Mouse (Mus musculus) limb, embryonic 15.5 days (tissue): ENCODE data around the gene Olfr23. TPM values are rescaled to one million over a fixed set of nuclear protein-coding genes. Genes with fewer than 3 reads are reported as not detected.
"Not testable (repeated sequence)": the region's sequence is repeated elsewhere in the genome, so short reads cannot be mapped to it uniquely, and the experiment has no call there.

Experiments used
- ATAC-seq: fragments of 200-750 bp; cut with Nextera tagmentation; 2 replicates; pipeline ENCODE4 v1.8.0; 2017; ENCODE audit warnings: low read depth, moderate TSS enrichment; ENCODE audit not compliant: insufficient number of reproducible peaks, low FRiP score, low TSS enrichment
- H3K27ac ChIP-seq: fragments of 300-500 bp; sonication (generic); 2 replicates; pipeline ENCODE4 v1.5.1; 2015; ENCODE audit warnings: moderate library complexity, mild to moderate bottlenecking, inconsistent platforms
- H3K27me3 ChIP-seq: fragments of 300-500 bp; sonication (generic); 2 replicates; pipeline ENCODE4 v1.6.1; 2015; ENCODE audit warnings: inconsistent platforms
- H3K36me3 ChIP-seq: fragments of 300-500 bp; sonication (generic); 2 replicates; pipeline ENCODE4 v1.6.1; 2015; ENCODE audit warnings: inconsistent platforms
- H3K4me1 ChIP-seq: fragments of 300-500 bp; sonication (generic); 2 replicates; pipeline ENCODE4 v1.6.1; 2015; ENCODE audit warnings: inconsistent platforms
- H3K4me2 ChIP-seq: fragments of 300-500 bp; sonication (generic); 2 replicates; pipeline ENCODE4 v1.6.1; 2015; ENCODE audit warnings: mild to moderate bottlenecking, inconsistent platforms
- H3K4me3 ChIP-seq: fragments of 300-500 bp; sonication (generic); 2 replicates; pipeline ENCODE4 v1.5.1; 2015; ENCODE audit warnings: mild to moderate bottlenecking, inconsistent platforms
- H3K9ac ChIP-seq: fragments of 300-500 bp; sonication (generic); 2 replicates; pipeline ENCODE4 v1.6.1; 2015; ENCODE audit warnings: inconsistent platforms
- H3K9me3 ChIP-seq: fragments of 300-500 bp; sonication (generic); 2 replicates; pipeline ENCODE4 v1.6.1; 2016; ENCODE audit warnings: inconsistent platforms
- WGBS: fragments of 180-500 bp; shearing (Covaris S2); methylation state at CpG from one replicate; pipeline ENCODE4 v1.1.7; 2015; 5-methylcytosine and 5-hydroxymethylcytosine counted together
- polyA plus RNA-seq: library from polyadenylated mRNA; unstranded; fragments of >200 nt; fragmentation: Nextera tagmentation; extraction: Ambion mirVana; gene quantifications from 2 replicates; pipeline ENCODE4 v1.2.1, GENCODE M21; 2015

The Olfr23 gene
- polyA plus RNA-seq: not detected in 2 replicates

- H3K4me1 ChIP-seq: no peaks in the 10 kb centered on the region
- H3K27ac ChIP-seq: no peak within 1 kb of the TSS
- H3K27me3 ChIP-seq: no peaks in the 10 kb centered on the region
- ATAC-seq: no peak
- H3K4me3 ChIP-seq: no peak within 1 kb of the TSS
- no peaks in the 10 kb centered on the region for H3K36me3 ChIP-seq
- no peaks in the 10 kb centered on the region for H3K9me3 ChIP-seq
- no peak within 1 kb of the TSS for H3K9ac ChIP-seq
- no peak within 1 kb of the TSS for H3K4me2 ChIP-seq
Observed at GRCm38 (mm10) chr11:73936377-73936776, at the start of gene Olfr23. Gene Olfr23 (plus strand): TSS chr11:73936677.

- Histone ChIP-seq H3K36me3 (no peaks in the 10 kb centered on the region), H3K27ac (no peak within 1 kb of the TSS), H3K9me3 (no peaks in the 10 kb centered on the region), H3K4me3 (no peak within 1 kb of the TSS), H3K27me3 (no peaks in the 10 kb centered on the region), H3K4me2 (no peak within 1 kb of the TSS), H3K9ac (no peak within 1 kb of the TSS), H3K4me1 (no peaks in the 10 kb centered on the region)
- ATAC-seq: no peak
- WGBS: 93% methylated on average over 1 of the region's 1 CpGs
Observed at GRCm38 (mm10) chr11:73890671-73891070, 45.8 kb upstream of the Olfr23 start, which contains the start of gene Olfr394. Gene Olfr394 (minus strand): TSS chr11:73890771.

GRCm38 (mm10) chr11:73909199-73909598, 27.3 kb upstream of the Olfr23 start, which contains the start of gene Olfr395:
Gene Olfr395 (minus strand): TSS chr11:73909299.
- not testable (repeated sequence) for ATAC-seq, H3K4me1 ChIP-seq, H3K9ac ChIP-seq, H3K36me3 ChIP-seq, H3K4me3 ChIP-seq, H3K27me3 ChIP-seq, H3K4me2 ChIP-seq, H3K27ac ChIP-seq, H3K9me3 ChIP-seq
- WGBS: 76% methylated on average over 4 of the region's 4 CpGs

- Histone ChIP-seq H3K36me3 (no peaks in the 10 kb centered on the region), H3K27ac (no peak within 1 kb of the TSS), H3K9me3 (peaks cover 3% of the 10 kb centered on the region; the same call in 1 of the 2 replicates), H3K4me1 (no peaks in the 10 kb centered on the region), H3K4me3 (no peak within 1 kb of the TSS), H3K27me3 (no peaks in the 10 kb centered on the region), H3K9ac (no peak within 1 kb of the TSS), H3K4me2 (no peak within 1 kb of the TSS)
- no peak for ATAC-seq
- WGBS: 63% methylated on average over 1 of the region's 1 CpGs
Observed at GRCm38 (mm10) chr11:73960517-73960916, 24.0 kb downstream of the Olfr23 start, which contains the start of gene Olfr397. Gene Olfr397 (plus strand): TSS chr11:73960817.

GRCm38 (mm10) chr11:73990307-73990706, 53.8 kb downstream of the Olfr23 start, which contains the start of gene Olfr398:
Gene Olfr398 (minus strand): TSS chr11:73990407.
- H3K36me3 ChIP-seq: no peaks in the 10 kb centered on the region
- H3K27ac ChIP-seq: no peak within 1 kb of the TSS
- no peak within 1 kb of the TSS for H3K4me2 ChIP-seq
- H3K9ac ChIP-seq: no peak within 1 kb of the TSS
- ATAC-seq: no peak
- H3K4me3 ChIP-seq: no peak within 1 kb of the TSS
- no peaks in the 10 kb centered on the region for H3K9me3 ChIP-seq
- no peaks in the 10 kb centered on the region for H3K4me1 ChIP-seq
- no peaks in the 10 kb centered on the region for H3K27me3 ChIP-seq

Other genes with a start within 250 kb of the Olfr23 start
- not detected in 2 replicates for gene Zfp735, start 247.9 kb upstream of the Olfr23 start, polyA plus RNA-seq
- gene Olfr389, start 156.0 kb upstream of the Olfr23 start, polyA plus RNA-seq: not detected in 2 replicates
- not detected in 2 replicates for gene Olfr390, start 153.7 kb upstream of the Olfr23 start, polyA plus RNA-seq
- not detected in 2 replicates for gene Olfr391-ps, start 133.6 kb upstream of the Olfr23 start, polyA plus RNA-seq
- not detected in 2 replicates for gene Olfr392, start 119.6 kb upstream of the Olfr23 start, polyA plus RNA-seq
- not detected in 2 replicates for gene Olfr393, start 85.2 kb upstream of the Olfr23 start, polyA plus RNA-seq
- gene Olfr394, start 45.9 kb upstream of the Olfr23 start, polyA plus RNA-seq: not detected in 2 replicates
- not detected in 2 replicates for gene Olfr395, start 27.4 kb upstream of the Olfr23 start, polyA plus RNA-seq
- gene Olfr397, start 24.1 kb downstream of the Olfr23 start, polyA plus RNA-seq: not detected in 2 replicates
- gene Olfr398, start 53.7 kb downstream of the Olfr23 start, polyA plus RNA-seq: not detected in 2 replicates
- not detected in 2 replicates for gene Olfr139, start 119.9 kb downstream of the Olfr23 start, polyA plus RNA-seq
- gene Olfr399, start 119.9 kb downstream of the Olfr23 start, polyA plus RNA-seq: not detected in 2 replicates
- not detected in 2 replicates for gene Zfp616, start 133.3 kb downstream of the Olfr23 start, polyA plus RNA-seq
- not detected in 2 replicates for gene Olfr401, start 177.0 kb downstream of the Olfr23 start, polyA plus RNA-seq
- not detected in 2 replicates for gene Olfr402, start 216.9 kb downstream of the Olfr23 start, polyA plus RNA-seq
- not detected in 2 replicates for gene Olfr403, start 249.6 kb downstream of the Olfr23 start, polyA plus RNA-seq